Mouse (Mus musculus) myocyte (in vitro differentiated cells): ENCODE results near the gene Rab8a.

ENCODE experiments used
- CEBPB ChIP-seq: IDR thresholded peaks from 2 replicates; pipeline ENCODE4 v1.6.1; 2011; ENCODE audit warnings: mild to moderate bottlenecking, moderate library complexity; ENCODE audit not compliant: poor library complexity, insufficient read depth, severe bottlenecking
- E2F4 ChIP-seq: IDR thresholded peaks from one replicate; pipeline ENCODE4 v1.6.1; 2011; ENCODE audit warnings: mild to moderate bottlenecking, control low read depth, moderate library complexity; ENCODE audit not compliant: insufficient read depth
- MAX ChIP-seq: IDR thresholded peaks from one replicate; pipeline ENCODE4 v1.6.1; 2011; ENCODE audit warnings: low read depth, mild to moderate bottlenecking, control low read depth
- MYOD1 ChIP-seq, 3 experiments: IDR thresholded peaks; one replicate each; pipeline ENCODE4 v1.6.1; 2011; ENCODE audit warnings: control low read depth in 2 of 3, low read depth in 2 of 3, mild to moderate bottlenecking in 2 of 3, moderate library complexity in 1 of 3; ENCODE audit not compliant: insufficient read length in 2 of 3, control insufficient read depth in 1 of 3
- MYOG ChIP-seq, 3 experiments: IDR thresholded peaks; one replicate each; pipeline ENCODE4 v1.6.1; 2011; ENCODE audit warnings: control low read depth in 2 of 3, low read depth in 2 of 3, mild to moderate bottlenecking in 2 of 3; ENCODE audit not compliant: insufficient read length in 2 of 3, control insufficient read depth in 1 of 3, insufficient read depth in 1 of 3
- POLR2A ChIP-seq: IDR thresholded peaks from one replicate; pipeline ENCODE4 v1.6.1; 2011; ENCODE audit warnings: low read depth, mild to moderate bottlenecking, control low read depth, moderate library complexity; ENCODE audit not compliant: insufficient read length
- POLR2AphosphoS2 ChIP-seq: IDR thresholded peaks from one replicate; pipeline ENCODE4 v1.6.1; 2011; ENCODE audit warnings: low read depth, control low read depth; ENCODE audit not compliant: insufficient read length
- TCF12 ChIP-seq: IDR thresholded peaks from one replicate; pipeline ENCODE4 v1.6.1; 2011; ENCODE audit warnings: mild to moderate bottlenecking, control low read depth; ENCODE audit not compliant: poor library complexity, insufficient read depth, severe bottlenecking
- TCF3 ChIP-seq: IDR thresholded peaks from one replicate; pipeline ENCODE4 v1.6.1; 2011; ENCODE audit warnings: low read depth, control low read depth; ENCODE audit not compliant: insufficient read length
- USF1 ChIP-seq: IDR thresholded peaks from one replicate; pipeline ENCODE4 v1.6.1; 2011; ENCODE audit warnings: low read depth, mild to moderate bottlenecking, control low read depth, moderate library complexity

DNA sequence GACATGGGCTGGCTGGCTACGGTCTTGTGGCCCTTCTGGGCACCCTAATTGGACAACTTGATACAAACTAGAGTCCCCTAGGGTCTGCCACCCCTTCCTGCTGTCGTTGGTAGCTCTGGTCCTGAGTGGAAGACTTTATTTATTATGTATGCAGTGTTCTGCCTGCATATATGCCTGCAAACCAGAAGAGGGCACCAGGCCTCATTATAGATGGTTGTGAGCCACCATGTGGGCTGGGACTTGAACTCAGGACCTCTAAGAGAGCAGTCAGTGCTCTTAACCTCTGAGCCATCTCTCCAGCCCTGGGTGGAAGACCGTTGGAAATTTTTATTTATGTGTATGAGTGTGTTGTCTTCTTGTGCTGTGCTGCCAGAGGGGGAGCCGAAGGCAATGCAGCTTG lies 59.8 kb downstream of the Rab8a start:
- TF ChIP-seq POLR2AphosphoS2: no peak
- TF ChIP-seq USF1: no peak
- no peak for TF ChIP-seq MYOD1 (IDR thresholded peaks at IDR 0.05; ENCODE audit: control insufficient read depth in 1 of 3, insufficient read length in 2 of 3, low read depth in 2 of 3)
- TF ChIP-seq E2F4: no peak
- no peak for TF ChIP-seq POLR2A
- TF ChIP-seq MAX: no peak
- no peak for TF ChIP-seq MYOG (IDR thresholded peaks at IDR 0.05; ENCODE audit: control insufficient read depth in 1 of 3, insufficient read depth in 1 of 3, insufficient read length in 2 of 3, low read depth in 2 of 3)
- no peak for TF ChIP-seq CEBPB
- no peak for TF ChIP-seq TCF12
- no peak for TF ChIP-seq TCF3
